ENCODE assay signal across 11 mouse cellular contexts in the genomic region with DNA sequence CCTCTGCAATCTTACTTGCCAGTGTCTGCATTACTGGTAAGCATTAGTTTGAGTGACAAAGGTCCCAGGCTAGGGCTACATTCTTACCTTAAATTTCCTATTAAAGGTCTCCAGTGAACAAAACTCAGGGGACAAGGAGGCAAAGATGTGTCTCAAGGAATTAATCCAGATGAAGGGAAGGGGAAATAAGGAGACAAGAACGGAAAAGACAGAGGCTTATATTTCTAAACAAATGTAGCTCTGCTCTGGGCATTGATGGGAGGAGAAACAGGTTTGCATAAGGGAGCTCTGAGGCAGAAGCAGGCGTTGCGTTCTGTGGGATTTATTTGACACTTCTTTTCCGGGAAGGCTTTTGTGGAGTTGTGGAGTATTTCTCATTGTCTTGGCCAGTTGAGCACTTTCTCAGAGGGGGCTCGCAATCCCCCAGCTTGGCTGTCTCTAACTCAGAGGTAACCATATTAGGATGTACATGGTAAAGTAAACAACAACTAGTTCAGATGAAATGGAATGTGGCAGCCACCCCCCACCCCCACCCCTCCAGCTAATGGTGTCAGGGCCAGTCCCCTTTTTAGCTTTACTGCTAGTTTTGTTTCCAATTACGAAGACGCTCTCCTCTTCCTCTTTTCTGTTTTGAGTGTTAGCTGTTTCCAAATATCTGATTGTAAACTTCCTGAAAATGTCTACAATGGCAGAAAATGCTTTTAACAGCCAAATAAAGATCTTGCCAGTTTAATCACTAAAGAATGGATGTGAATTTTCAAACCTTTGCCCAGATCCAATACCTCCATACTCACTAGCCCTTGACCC.
A peak's percentile ranks its signal among the peaks of the same experiment; 100 is the strongest.
DNase-seq lines count a peak whose midpoint lies in the region; ATAC-seq and TF ChIP-seq lines count a peak whose summit lies in the region.
"Had no signal": no experiment of that assay in that cellular context is flagged by ENCODE, and none has a peak within 500 bp of the region (broad histone marks: within the 10 kb centered on the region; RNA-seq: fewer than 3 reads in every experiment).

No protein-coding gene starts in this region.

- TF ChIP-seq EP300 in heart, adult 2 months (IDR thresholded peaks at IDR 0.05; ENCODE audit: insufficient read depth, low read depth, low read length), result no peak

- WGBS in heart, adult 2 months, result 23% methylated on average over 7 of the region's 7 CpGs
- 11% methylated on average over 7 of the region's 7 CpGs for WGBS in forebrain, embryonic 15.5 days

- no peaks in the 10 kb centered on the region for H3K9me3 ChIP-seq in forebrain, embryonic 15.5 days

- H3K4me2 ChIP-seq in forebrain, embryonic 15.5 days (replicated peaks), result no peak overlapping the region

- DNase-seq in heart, adult 2 months, result no peak
- DNase-seq in heart, adult 9 months (ENCODE audit: low spot score in 2 of 2), result no peak
- no peak for DNase-seq in adrenal gland, adult 8-10 months
- no peak for DNase-seq in left cerebral cortex, postnatal 25 days (ENCODE audit: low spot score in 2 of 2)
- no peak for DNase-seq in retina, postnatal 1 day
- DNase-seq: cerebellum, adult 9-10 months; kidney, postnatal 14 days; right cerebral cortex, postnatal 25 days had no signal

- peak overlapping the region; percentile 23 for H3K27ac ChIP-seq in heart, adult 2 months
- peak overlapping the region; percentile 1; the same call in 1 of the 2 replicates for H3K27ac ChIP-seq in forebrain, embryonic 15.5 days (replicated peaks)

- ATAC-seq in CD4-positive, CD25-positive, alpha-beta regulatory T cell, adult 4 months, result peak; percentile 31
- no peak for ATAC-seq in forebrain, embryonic 15.5 days (replicated peaks)
- peak; percentile 81 for ATAC-seq in megakaryocyte, adult 5-6 weeks (ENCODE audit: poor library complexity, severe bottlenecking)

- intact Hi-C loops in heart, adult 2 months (cut with DNase I), result no loop called here
- intact Hi-C loops in left cerebral cortex, postnatal 25 days (cut with DNase I), result no loop called here

- H3K79me2 ChIP-seq in heart, adult 2 months (replicated peaks; ENCODE audit: control insufficient read depth, insufficient read depth, low read length), result no peaks in the 10 kb centered on the region

- H3K27me3 ChIP-seq in heart, adult 2 months (ENCODE audit: control insufficient read depth, insufficient read depth, low read length), result no peaks in the 10 kb centered on the region
- H3K27me3 ChIP-seq in forebrain, embryonic 15.5 days, result no peaks in the 10 kb centered on the region; the same call in 1 of the 2 replicates

- no peak for TF ChIP-seq POLR2A in heart, adult 2 months (IDR thresholded peaks at IDR 0.05; ENCODE audit: insufficient read depth, low read depth, low read length)

- no peak overlapping the region; the same call in 1 of the 2 replicates for H3K9ac ChIP-seq in heart, adult 2 months (ENCODE audit: low read depth, low read length)
- no peak overlapping the region for H3K9ac ChIP-seq in forebrain, embryonic 15.5 days (replicated peaks)

- no peak for TF ChIP-seq CTCF in heart, adult 2 months (IDR thresholded peaks at IDR 0.05)

- H3K36me3 ChIP-seq in heart, adult 2 months (ENCODE audit: control insufficient read depth, insufficient read depth, low read length), result no peaks in the 10 kb centered on the region; the same call in 1 of the 2 replicates
- no peaks in the 10 kb centered on the region for H3K36me3 ChIP-seq in forebrain, embryonic 15.5 days

- peaks cover 8% of the 10 kb centered on the region for H3K4me1 ChIP-seq in heart, adult 2 months (ENCODE audit: control insufficient read depth, insufficient read depth, low read length)
- H3K4me1 ChIP-seq in forebrain, embryonic 15.5 days, result peaks cover 59% of the 10 kb centered on the region

- H3K4me3 ChIP-seq in heart, adult 2 months, result no peak overlapping the region
- 0 out of 2 replicates have a peak overlapping the region, but pooled peaks have one; percentile 4 for H3K4me3 ChIP-seq in forebrain, embryonic 15.5 days
